Mouse (Mus musculus) natural killer cell, adult 2 months (primary cell): ENCODE measurements at regions not wholly inside any gene's neighbourhood (a gene's known extent, or its start where the extent isn't known, plus 50 kb on each side); places are given as distances from the start of the nearest gene placed in this dataset.

ENCODE experiments used
- DNase-seq, 2 experiments: peaks; one replicate each; pipeline ENCODE4 v3.0.0; 2022; ENCODE audit warnings: low spot score in 2 of 2

- DNase-seq = no peak
These were observed 548.9 kb upstream of the Castor2 start for GRCm38 (mm10) chr5:133550657-133551056.

GRCm38 (mm10) chr5:133542217-133542616 lies 557.3 kb upstream of the Castor2 start:
- DNase-seq = no peak

GRCm38 (mm10) chr5:133532678-133533077 lies 566.8 kb upstream of the Castor2 start:
- DNase-seq = no peak

- DNase-seq = no peak
These were observed 593.9 kb upstream of the Castor2 start for GRCm38 (mm10) chr5:133505661-133506060.

GRCm38 (mm10) chr5:133487806-133488290 lies 611.7 kb upstream of the Castor2 start:
- no peak for DNase-seq

GRCm38 (mm10) chr5:133482291-133483086 lies 617.0 kb upstream of the Castor2 start:
- no peak for DNase-seq

GRCm38 (mm10) chr5:133479205-133479604 lies 620.3 kb upstream of the Castor2 start:
- no peak for DNase-seq

- no peak for DNase-seq
These were observed 646.0 kb upstream of the Castor2 start for GRCm38 (mm10) chr5:133453349-133454049.

GRCm38 (mm10) chr5:133449926-133450325 lies 649.6 kb upstream of the Castor2 start:
- DNase-seq = no peak

- DNase-seq = no peak
These were observed 698.7 kb upstream of the Castor2 start for GRCm38 (mm10) chr5:133400826-133401225.

GRCm38 (mm10) chr5:133389896-133390295 lies 709.6 kb upstream of the Castor2 start:
- DNase-seq = no peak

- no peak for DNase-seq
These were observed 710.3 kb upstream of the Castor2 start for GRCm38 (mm10) chr5:133389023-133389840.

- DNase-seq = no peak
These were observed 713.8 kb upstream of the Castor2 start for GRCm38 (mm10) chr5:133385374-133386349.

- DNase-seq = no peak
These were observed 733.7 kb upstream of the Castor2 start for GRCm38 (mm10) chr5:133365771-133366170.

- DNase-seq = no peak
These were observed 752.0 kb upstream of the Castor2 start for GRCm38 (mm10) chr5:133347516-133347915.

GRCm38 (mm10) chr5:133341973-133342372 lies 757.5 kb upstream of the Castor2 start:
- no peak for DNase-seq

- no peak for DNase-seq
These were observed 777.5 kb upstream of the Auts2 start for GRCm38 (mm10) chr5:133320626-133321025.

GRCm38 (mm10) chr5:133320206-133320605 lies 777.1 kb upstream of the Auts2 start:
- no peak for DNase-seq

- DNase-seq = no peak
These were observed 770.9 kb upstream of the Auts2 start for GRCm38 (mm10) chr5:133314031-133314430.

GRCm38 (mm10) chr5:133310979-133311890 lies 768.1 kb upstream of the Auts2 start:
- no peak for DNase-seq
